Mouse (Mus musculus): Measurements from ENCODE around the gene Celf3.

DNA sequence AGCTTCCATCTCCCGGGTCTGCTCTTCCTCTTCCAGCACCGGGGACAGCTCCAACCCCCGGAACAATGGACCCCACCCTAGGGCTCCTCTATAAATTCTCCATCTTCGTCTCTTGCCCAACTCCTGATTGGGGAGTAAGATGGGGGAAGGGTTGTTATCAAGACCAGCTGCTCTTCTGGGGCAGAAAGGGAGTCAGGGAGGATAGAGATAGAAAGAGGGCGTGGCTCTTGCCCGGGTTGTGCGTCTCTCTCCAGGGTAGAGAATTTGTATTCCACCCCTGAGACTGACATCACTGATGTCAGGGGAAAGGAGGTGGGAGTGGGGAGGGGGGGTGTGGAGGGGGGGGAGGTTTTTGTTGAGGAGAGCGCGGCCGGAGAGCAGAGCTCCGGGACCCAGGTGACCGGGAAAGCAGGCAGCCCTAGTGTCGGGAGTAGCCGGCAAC is at the start of gene Celf3:
- TF ChIP-seq MAX (IDR thresholded peaks at IDR 0.05) (no peak), CTCF (IDR thresholded peaks at IDR 0.05; ENCODE audit: control insufficient read depth, insufficient read depth, insufficient read length) (no peak)

All from C2C12 (cell line).